Mouse (Mus musculus) neural tube, embryonic 14.5 days (tissue): Measurements from ENCODE around the gene Arl2. TPM values are rescaled to one million over a fixed set of nuclear protein-coding genes. Genes with fewer than 3 reads are reported as not detected.

Experiments
- ATAC-seq: fragments of 200-750 bp; cut with Nextera tagmentation; 2 replicates; pipeline ENCODE4 v1.8.0; 2017; ENCODE audit warnings: low read depth, mild to moderate bottlenecking, moderate TSS enrichment, moderate library complexity
- H3K27ac ChIP-seq: fragments of 300-500 bp; sonication (generic); 2 replicates; pipeline ENCODE4 v1.5.1; 2014; ENCODE audit warnings: low read depth, mild to moderate bottlenecking, control low read depth, low read length, moderate library complexity, mixed read lengths
- H3K27me3 ChIP-seq: fragments of 300-500 bp; sonication (generic); 2 replicates; pipeline ENCODE4 v1.6.1; 2014; ENCODE audit warnings: low read length; ENCODE audit not compliant: control insufficient read depth, insufficient read depth
- H3K36me3 ChIP-seq: fragments of 300-500 bp; sonication (generic); 2 replicates; pipeline ENCODE4 v1.6.1; 2014; ENCODE audit warnings: low read length, mixed read lengths; ENCODE audit not compliant: control insufficient read depth, insufficient read depth
- H3K4me1 ChIP-seq: fragments of 300-500 bp; sonication (generic); 2 replicates; pipeline ENCODE4 v1.6.1; 2014; ENCODE audit warnings: low read length; ENCODE audit not compliant: control insufficient read depth, insufficient read depth
- H3K4me2 ChIP-seq: fragments of 300-500 bp; sonication (generic); 2 replicates; pipeline ENCODE4 v1.6.1; 2014; ENCODE audit warnings: mild to moderate bottlenecking, low read depth, low read length, control low read depth
- H3K4me3 ChIP-seq: fragments of 300-500 bp; sonication (generic); 2 replicates; pipeline ENCODE4 v1.5.1; 2014; ENCODE audit warnings: low read depth, low read length, control low read depth, mixed read lengths
- H3K9ac ChIP-seq: fragments of 300-500 bp; sonication (generic); replicated peaks from 2 replicates; pipeline ENCODE4 v1.6.1; 2014; ENCODE audit warnings: low read depth, mild to moderate bottlenecking, control low read depth, low read length, mixed read lengths
- H3K9me3 ChIP-seq: fragments of 300-500 bp; sonication (generic); 2 replicates; pipeline ENCODE4 v1.6.1; 2016; ENCODE audit warnings: low read length; ENCODE audit not compliant: control insufficient read depth
- WGBS: fragments of 180-500 bp; shearing (Covaris S2); extraction: QIAGEN DNeasy Blood & Tissue Kit; methylation state at CpG from one replicate; pipeline ENCODE4 v1.1.7; 2014; 5-methylcytosine and 5-hydroxymethylcytosine counted together
- polyA plus RNA-seq: library from polyadenylated mRNA; unstranded; fragments of >200 nt; fragmentation: Nextera tagmentation; extraction: Ambion mirVana; gene quantifications from 2 replicates; pipeline ENCODE4 v1.2.1, GENCODE M21; 2014

The Arl2 gene
- polyA plus RNA-seq = 114 and 123 TPM in 2 replicates

GRCm38 (mm10) chr19:6141394-6141749, at the start of gene Arl2:
TSS of gene Arl2 (minus strand) at chr19:6141548.
- Histone ChIP-seq H3K4me3 (peak within 1 kb of the TSS; percentile 58), H3K4me2 (peak within 1 kb of the TSS; percentile 89), H3K36me3 (peaks cover 3% of the 10 kb centered on the region; the same call in 1 of the 2 replicates), H3K9me3 (no peaks in the 10 kb centered on the region), H3K9ac (peak within 1 kb of the TSS; percentile 77), H3K4me1 (peaks cover 11% of the 10 kb centered on the region), H3K27me3 (no peaks in the 10 kb centered on the region; the same call in 1 of the 2 replicates), H3K27ac (peak within 1 kb of the TSS; percentile 96)
- WGBS = 0% methylated on average over 15 of the region's 15 CpGs
- peak; percentile 72 for ATAC-seq

GRCm38 (mm10) chr19:6184131-6184530, 42.8 kb upstream of the Arl2 start, which contains the start of gene Majin:
TSS of gene Majin (plus strand) at chr19:6184388.
- Histone ChIP-seq H3K27me3 (no peaks in the 10 kb centered on the region), H3K4me3 (no peak within 1 kb of the TSS), H3K9me3 (no peaks in the 10 kb centered on the region), H3K27ac (no peak within 1 kb of the TSS), H3K36me3 (no peaks in the 10 kb centered on the region), H3K9ac (no peak within 1 kb of the TSS), H3K4me1 (no peaks in the 10 kb centered on the region), H3K4me2 (no peak within 1 kb of the TSS)
- no peak for ATAC-seq
- WGBS = 88% methylated on average over 23 of the region's 23 CpGs

- H3K4me1 ChIP-seq = no peaks in the 10 kb centered on the region
- no peak overlapping the region for H3K4me2 ChIP-seq
- no peaks in the 10 kb centered on the region for H3K36me3 ChIP-seq
- H3K9me3 ChIP-seq = no peaks in the 10 kb centered on the region
- no peaks in the 10 kb centered on the region for H3K27me3 ChIP-seq
- no peak overlapping the region for H3K9ac ChIP-seq
- H3K4me3 ChIP-seq = no peak overlapping the region
- H3K27ac ChIP-seq = no peak overlapping the region
- ATAC-seq = no peak
- WGBS = 7% methylated on average over 3 of the region's 3 CpGs
These were observed 41.2 kb upstream of the Arl2 start for GRCm38 (mm10) chr19:6182534-6182933.

GRCm38 (mm10) chr19:6181629-6182028, 40.3 kb upstream of the Arl2 start:
- H3K4me2 ChIP-seq = no peak overlapping the region
- no peaks in the 10 kb centered on the region for H3K4me1 ChIP-seq
- 36% methylated on average over 5 of the region's 5 CpGs for WGBS
- H3K9me3 ChIP-seq = no peaks in the 10 kb centered on the region
- no peaks in the 10 kb centered on the region for H3K27me3 ChIP-seq
- H3K4me3 ChIP-seq = no peak overlapping the region
- no peak for ATAC-seq
- no peak overlapping the region for H3K27ac ChIP-seq
- no peak overlapping the region for H3K9ac ChIP-seq
- no peaks in the 10 kb centered on the region for H3K36me3 ChIP-seq

GRCm38 (mm10) chr19:6178775-6179174, 37.4 kb upstream of the Arl2 start:
- 95% methylated on average over 3 of the region's 6 CpGs for WGBS

GRCm38 (mm10) chr19:6174771-6175170, 33.4 kb upstream of the Arl2 start:
- Histone ChIP-seq H3K4me3 (no peak overlapping the region), H3K27ac (no peak overlapping the region), H3K9me3 (no peaks in the 10 kb centered on the region), H3K4me2 (no peak overlapping the region), H3K27me3 (no peaks in the 10 kb centered on the region), H3K4me1 (no peaks in the 10 kb centered on the region), H3K36me3 (no peaks in the 10 kb centered on the region), H3K9ac (no peak overlapping the region)
- 69% methylated on average over 5 of the region's 5 CpGs for WGBS
- ATAC-seq = no peak

More at GRCm38 (mm10) chr19:6178775-6179174, 37.4 kb upstream of the Arl2 start:
- H3K9me3 ChIP-seq = no peaks in the 10 kb centered on the region
- H3K9ac ChIP-seq = no peak overlapping the region
- ATAC-seq = no peak
- H3K4me2 ChIP-seq = no peak overlapping the region
- H3K27ac ChIP-seq = no peak overlapping the region
- no peaks in the 10 kb centered on the region for H3K4me1 ChIP-seq
- no peak overlapping the region for H3K4me3 ChIP-seq
- H3K27me3 ChIP-seq = no peaks in the 10 kb centered on the region
- H3K36me3 ChIP-seq = no peaks in the 10 kb centered on the region

DNA sequence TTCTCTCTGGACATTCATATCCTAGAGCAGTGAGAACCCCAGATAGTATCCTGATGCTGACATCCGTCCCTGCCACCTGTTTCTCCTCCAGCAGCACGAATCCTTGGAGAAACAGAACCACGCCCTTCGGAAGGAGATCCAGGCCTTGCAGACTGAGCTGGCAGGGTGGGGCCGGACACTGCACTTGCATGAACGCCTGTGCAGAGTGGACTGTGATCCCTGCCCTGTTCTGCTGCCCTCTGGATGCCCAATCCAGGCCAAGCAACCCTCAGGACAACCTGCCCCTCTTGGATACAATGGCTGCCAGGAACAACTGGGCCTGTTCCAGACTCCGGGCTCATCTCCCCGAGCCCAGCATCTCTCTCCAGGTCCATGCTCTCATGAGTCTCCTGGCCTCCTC, 29.9 kb upstream of the Arl2 start:
- ATAC-seq = no peak
- no peaks in the 10 kb centered on the region for H3K27me3 ChIP-seq
- no peak overlapping the region for H3K4me2 ChIP-seq
- H3K9ac ChIP-seq = no peak overlapping the region
- WGBS = 89% methylated on average over 8 of the region's 8 CpGs
- no peak overlapping the region for H3K4me3 ChIP-seq
- no peak overlapping the region for H3K27ac ChIP-seq
- no peaks in the 10 kb centered on the region for H3K36me3 ChIP-seq
- H3K9me3 ChIP-seq = no peaks in the 10 kb centered on the region
- H3K4me1 ChIP-seq = no peaks in the 10 kb centered on the region

DNA sequence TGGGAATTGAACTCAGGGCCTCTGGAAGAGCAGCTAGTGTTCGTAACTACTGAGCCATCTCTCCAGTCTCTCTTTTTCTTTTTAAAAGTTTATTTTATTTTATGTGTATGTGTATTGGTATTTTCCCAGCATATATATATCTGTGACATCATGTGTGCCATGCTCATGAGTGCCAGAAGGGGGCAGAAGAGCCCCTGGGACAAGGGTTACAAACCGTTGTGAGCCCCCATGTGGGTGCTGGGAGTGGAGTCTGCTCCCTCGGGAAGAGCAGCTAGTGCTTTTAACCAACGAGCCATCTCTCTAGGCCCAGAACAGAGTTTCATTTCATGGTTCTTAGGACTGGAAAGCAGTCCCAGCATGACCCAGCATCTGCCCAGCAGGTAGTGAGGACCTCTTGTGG, 25.4 kb upstream of the Arl2 start:
- no peak overlapping the region for H3K4me2 ChIP-seq
- no peaks in the 10 kb centered on the region for H3K9me3 ChIP-seq
- ATAC-seq = no peak
- no peaks in the 10 kb centered on the region for H3K4me1 ChIP-seq
- no peaks in the 10 kb centered on the region for H3K36me3 ChIP-seq
- no peaks in the 10 kb centered on the region for H3K27me3 ChIP-seq
- H3K27ac ChIP-seq = no peak overlapping the region
- WGBS = 77% methylated on average over 4 of the region's 4 CpGs
- no peak overlapping the region for H3K9ac ChIP-seq
- H3K4me3 ChIP-seq = no peak overlapping the region

DNA sequence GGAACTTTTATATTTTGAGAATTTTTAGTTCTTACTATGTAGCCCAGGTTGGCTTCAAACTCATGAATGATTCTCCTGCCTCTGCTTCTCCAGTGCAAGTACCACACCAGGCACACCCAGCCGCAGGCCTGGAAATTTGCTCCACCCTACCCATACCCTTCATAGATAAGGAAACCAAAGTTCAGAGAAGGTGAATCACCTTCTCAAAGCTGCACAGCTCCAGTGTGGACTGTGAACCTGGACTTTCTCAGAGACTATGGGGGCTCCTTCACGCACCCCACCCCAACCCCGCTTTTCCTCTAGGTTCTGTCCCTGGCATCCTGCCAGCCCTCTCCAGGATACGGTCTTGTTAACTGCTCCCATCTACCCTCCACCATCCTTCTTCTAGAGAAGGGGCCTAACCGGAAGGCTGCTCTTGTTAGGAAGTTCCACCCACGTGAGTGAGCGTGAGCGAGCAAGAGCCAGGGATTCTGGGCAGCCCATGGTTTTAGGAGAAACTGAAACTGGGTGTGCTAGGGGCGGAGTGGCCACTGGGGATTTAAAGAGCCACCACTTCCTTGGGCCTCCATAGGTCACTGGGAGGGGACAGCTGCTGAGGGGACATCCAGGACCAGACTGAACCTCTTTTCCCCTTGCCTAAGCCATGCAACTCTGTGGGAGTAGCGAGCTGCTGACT, 22.7 kb upstream of the Arl2 start:
- Histone ChIP-seq H3K27me3 (no peaks in the 10 kb centered on the region), H3K9ac (no peak overlapping the region), H3K4me3 (no peak overlapping the region), H3K4me2 (no peak overlapping the region), H3K36me3 (no peaks in the 10 kb centered on the region), H3K27ac (no peak overlapping the region), H3K9me3 (no peaks in the 10 kb centered on the region), H3K4me1 (no peaks in the 10 kb centered on the region)
- WGBS = 77% methylated on average over 10 of the region's 10 CpGs
- ATAC-seq = no peak
